Mouse (Mus musculus) ES-E14 (cell line): ENCODE data around the gene Gna15. TPM values are rescaled to one million over a fixed set of nuclear protein-coding genes. Genes with fewer than 3 reads are reported as not detected.
A peak's percentile ranks its signal among the peaks of the same experiment; 100 is the strongest.

ENCODE experiments used
- DNase-seq: peaks from one replicate; pipeline ENCODE4 v3.0.0-alpha.2; 2013; ENCODE audit warnings: low read depth, low spot score
- H3K27ac ChIP-seq: 2 replicates; pipeline ENCODE4 v1.5.1; 2012; ENCODE audit warnings: low read depth, mild to moderate bottlenecking, low read length, moderate library complexity, mixed read lengths; ENCODE audit not compliant: poor library complexity, insufficient read depth, severe bottlenecking
- H3K36me3 ChIP-seq: 2 replicates; pipeline ENCODE4 v1.6.1; 2012; ENCODE audit warnings: mild to moderate bottlenecking, low read length, moderate library complexity, mixed read lengths; ENCODE audit not compliant: control insufficient read depth, poor library complexity, insufficient read depth, severe bottlenecking
- H3K4me1 ChIP-seq, 2 experiments: fragments of 150-350 bp in 1 of 2; sonication (generic) in 1 of 2; 2 replicates each; pipeline ENCODE4 v1.6.1; 2012; ENCODE audit warnings: low read length in 2 of 2, mild to moderate bottlenecking in 1 of 2, mixed read lengths in 1 of 2; ENCODE audit not compliant: control insufficient read depth in 2 of 2, insufficient read depth in 2 of 2, poor library complexity in 1 of 2
- H3K4me3 ChIP-seq, 2 experiments: fragments of 150-350 bp in 1 of 2; sonication (generic) in 1 of 2; 2 replicates each; pipeline ENCODE4 v1.5.1; 2012; ENCODE audit warnings: low read length in 2 of 2, low read depth in 1 of 2, mild to moderate bottlenecking in 1 of 2, mixed read lengths in 1 of 2; ENCODE audit not compliant: insufficient read depth in 1 of 2, poor library complexity in 1 of 2, severe bottlenecking in 1 of 2
- H3K9ac ChIP-seq: 2 replicates; pipeline ENCODE4 v1.6.1; 2012; ENCODE audit warnings: low read depth, mild to moderate bottlenecking, low read length, mixed read lengths; ENCODE audit not compliant: poor library complexity, insufficient read depth, severe bottlenecking
- H3K9me3 ChIP-seq: fragments of 150-350 bp; sonication (generic); 2 replicates; pipeline ENCODE4 v1.6.1; 2012; ENCODE audit warnings: low read depth, mild to moderate bottlenecking, low read length; ENCODE audit not compliant: control insufficient read depth, insufficient read depth
- CHD2 ChIP-seq: IDR thresholded peaks from 2 replicates; pipeline ENCODE4 v1.6.1; 2014; ENCODE audit warnings: mild to moderate bottlenecking, low read depth, low read length, inconsistent platforms
- HCFC1 ChIP-seq: IDR thresholded peaks from 2 replicates; pipeline ENCODE4 v1.6.1; 2012; ENCODE audit warnings: low read length, inconsistent platforms, borderline replicate concordance; ENCODE audit not compliant: insufficient read depth
- MAFK ChIP-seq: IDR thresholded peaks from 2 replicates; pipeline ENCODE4 v1.6.1; 2014; ENCODE audit warnings: mild to moderate bottlenecking, low read depth, low read length, inconsistent platforms; ENCODE audit not compliant: insufficient read depth
- ZC3H11A ChIP-seq: IDR thresholded peaks from 2 replicates; pipeline ENCODE4 v1.6.1; 2012; ENCODE audit warnings: low read depth, mild to moderate bottlenecking, inconsistent platforms, low read length, borderline replicate concordance
- ZNF384 ChIP-seq: IDR thresholded peaks from 2 replicates; pipeline ENCODE4 v1.6.1; 2012; ENCODE audit warnings: low read depth, low read length, inconsistent platforms
- in situ Hi-C, 2 experiments: fragments of 600-800 bp; cut with MboI; formaldehyde crosslinking; loops; one replicate each; pipeline ENCODE4 v1.15.1; 2025; ENCODE audit warnings: low sequenced_read_pairs in 2 of 2, inconsistent platforms in 1 of 2; ENCODE audit not compliant: unreplicated experiment in 2 of 2
- total RNA-seq: library from RNA; depleted of rRNA; stranded (reverse); fragments of 300-350 nt; gene quantifications from 2 replicates; pipeline ENCODE4 v1.2.3, GENCODE M21; 2012; rRNA removed

Gna15 gene
- 11.8 and 16.6 TPM in 2 replicates for total RNA-seq

DNA sequence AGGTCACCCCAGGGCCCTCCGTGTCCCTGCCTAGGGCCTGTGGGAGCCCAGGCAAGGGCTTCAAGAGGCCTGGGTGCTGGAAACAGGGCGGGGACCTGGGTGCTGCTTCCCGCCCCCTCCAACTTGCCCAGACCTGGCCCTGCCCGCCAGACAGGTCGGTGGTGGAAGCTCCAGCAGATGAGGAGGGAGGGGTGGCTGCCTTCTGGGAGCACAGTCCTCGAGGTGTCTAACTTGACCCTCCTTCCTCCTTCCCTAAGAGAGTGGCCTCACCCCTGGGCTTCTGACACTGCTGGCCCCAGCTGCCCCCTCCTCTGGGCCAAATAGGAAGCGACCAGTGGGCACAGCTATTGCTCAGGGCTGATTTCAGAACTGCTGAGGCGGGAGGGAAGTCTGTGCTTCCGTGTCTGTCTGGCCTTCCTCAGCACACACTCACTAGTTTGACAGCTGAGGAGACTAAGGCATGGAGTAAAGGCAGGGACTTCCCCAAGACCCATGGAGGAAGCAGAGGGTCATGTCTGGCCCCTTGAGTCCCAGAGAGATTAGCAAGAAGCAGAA is at the start of gene Gna15:
Gene Gna15 (minus strand): TSS at position 175 of the 555 bp plus-strand sequence.
- H3K4me3 ChIP-seq = peak within 1 kb of the TSS in 1 of 2 experiments; percentile 15; a peak in 2 of 4 replicates
- peaks cover 2% of the 10 kb centered on the region; the same call in 1 of the 2 replicates for H3K36me3 ChIP-seq
- H3K27ac ChIP-seq = no peak within 1 kb of the TSS; the same call in 1 of the 2 replicates
- TF ChIP-seq MAFK (no peak), ZC3H11A (no peak), CHD2 (no peak), ZNF384 (no peak)
- in situ Hi-C loops = no loop called here
- DNase-seq = no peak
- peaks cover 0 to 11% of the 10 kb centered on the region in 2 experiments; a peak in 1 of 4 replicates for H3K4me1 ChIP-seq
- peak within 1 kb of the TSS; percentile 12 for H3K9ac ChIP-seq
- no peaks in the 10 kb centered on the region for H3K9me3 ChIP-seq

DNA sequence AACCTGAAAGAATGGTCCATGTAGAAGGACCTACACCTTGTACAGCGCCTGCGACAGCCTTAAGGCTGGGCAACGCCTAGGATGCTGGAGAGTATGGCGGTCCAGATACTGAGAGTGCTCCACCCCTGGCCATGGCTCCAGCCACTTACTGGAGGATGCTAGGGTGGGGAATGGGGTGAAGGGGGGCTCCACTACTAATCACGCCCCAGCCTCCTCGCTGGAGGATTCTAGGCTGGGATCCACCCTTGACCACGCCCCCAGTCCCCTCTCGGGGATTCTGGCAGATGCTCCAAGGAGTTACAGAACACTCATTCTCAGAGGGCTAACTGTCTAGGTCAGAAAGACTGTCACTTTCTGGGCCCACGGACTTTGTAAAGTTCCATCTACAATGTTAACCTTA is 49.0 kb upstream of the Gna15 start:
- in situ Hi-C loops = no loop called here

DNA sequence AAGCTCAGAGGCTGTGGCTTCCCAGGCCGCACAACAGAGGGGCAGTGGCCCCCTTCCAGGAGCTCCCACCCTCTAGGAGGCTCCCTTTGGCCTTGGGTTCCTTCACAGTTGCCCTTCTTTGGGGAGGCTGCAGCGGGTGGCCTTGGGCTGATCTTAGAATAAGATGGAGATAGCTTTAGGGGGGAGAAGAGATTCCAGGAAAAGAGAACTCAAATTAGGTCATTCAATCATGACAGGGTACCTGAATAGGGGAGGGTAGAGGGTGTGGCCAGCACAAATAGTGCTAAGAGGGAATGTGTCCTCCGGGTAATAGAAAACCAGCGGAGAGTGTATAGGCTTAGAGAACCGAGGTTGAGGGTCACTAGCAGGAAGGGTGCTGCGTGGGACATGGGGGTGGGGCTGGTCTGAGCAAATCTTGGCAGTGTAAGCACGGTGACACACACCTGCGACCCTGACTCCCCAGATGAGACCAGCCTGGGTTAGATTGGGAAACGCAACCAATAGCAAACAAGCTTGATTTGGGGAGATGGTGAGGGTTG is 48.2 kb upstream of the Gna15 start:
- H3K4me1 ChIP-seq = peaks cover 2 to 28% of the 10 kb centered on the region in 2 experiments; a peak in 2 of 4 replicates
- no peaks in the 10 kb centered on the region for H3K9me3 ChIP-seq
- H3K4me3 ChIP-seq = peak overlapping the region; percentile 55 to 80; a peak in 3 of 4 replicates
- TF ChIP-seq HCFC1 (no peak), ZC3H11A (no peak), MAFK (no peak), CHD2 (no peak), ZNF384 (no peak)
- no peak overlapping the region for H3K27ac ChIP-seq
- no peak overlapping the region for H3K9ac ChIP-seq
- no peak for DNase-seq
- no peaks in the 10 kb centered on the region for H3K36me3 ChIP-seq
- in situ Hi-C loops = no loop called here

More for the DNA sequence above, 49.0 kb upstream of the Gna15 start:
- peaks cover 2 to 28% of the 10 kb centered on the region in 2 experiments; a peak in 2 of 4 replicates for H3K4me1 ChIP-seq
- no peaks in the 10 kb centered on the region for H3K9me3 ChIP-seq
- no peak overlapping the region for H3K9ac ChIP-seq
- no peak for DNase-seq
- no peak for TF ChIP-seq MAFK
- TF ChIP-seq ZC3H11A = no peak
- no peak for TF ChIP-seq HCFC1
- TF ChIP-seq CHD2 = no peak
- TF ChIP-seq ZNF384 = no peak
- H3K27ac ChIP-seq = no peak overlapping the region
- H3K36me3 ChIP-seq = no peaks in the 10 kb centered on the region
- H3K4me3 ChIP-seq = no peak overlapping the region

DNA sequence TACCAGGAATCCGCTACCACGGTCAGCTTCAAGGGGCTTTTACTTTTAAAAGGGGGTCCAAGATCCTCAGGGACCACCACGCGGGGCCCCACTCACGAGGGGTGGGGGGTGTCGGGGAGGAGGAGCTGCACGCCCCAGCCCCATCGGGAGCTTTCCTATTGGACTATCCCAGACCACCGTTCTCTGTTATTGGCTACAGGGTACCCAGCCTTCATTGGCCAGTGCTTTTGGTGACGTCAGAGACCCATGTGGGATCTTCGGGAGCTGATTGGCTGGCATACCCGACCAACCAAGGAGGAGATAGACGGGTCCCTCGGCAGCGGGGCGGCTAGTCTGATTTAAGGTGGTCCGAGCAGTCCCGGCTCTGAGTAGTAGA is 47.5 kb upstream of the Gna15 start:
- H3K4me1 ChIP-seq = peaks cover 2 to 28% of the 10 kb centered on the region in 2 experiments; a peak in 2 of 4 replicates
- H3K36me3 ChIP-seq = no peaks in the 10 kb centered on the region
- H3K4me3 ChIP-seq = peak overlapping the region; percentile 72 to 80
- no peaks in the 10 kb centered on the region for H3K9me3 ChIP-seq
- TF ChIP-seq HCFC1 (0 out of 2 replicates have a peak, but pooled peaks have one; percentile 38), ZC3H11A (no peak), CHD2 (peak; percentile 74), MAFK (no peak), ZNF384 (no peak)
- H3K9ac ChIP-seq = peak overlapping the region; percentile 44; the same call in 1 of the 2 replicates
- no peak overlapping the region; the same call in 1 of the 2 replicates for H3K27ac ChIP-seq
- DNase-seq = peak; percentile 95
- in situ Hi-C loops = no loop called here
